Mouse (Mus musculus): ENCODE results near the gene Cdhr2. TPM values are rescaled to one million over a fixed set of nuclear protein-coding genes. Genes with fewer than 3 reads are reported as not detected.

The Cdhr2 gene
- polyA plus RNA-seq, 1 experiment: 0.29 TPM

GRCm38 (mm10) chr13:54681291-54681690, 20.0 kb upstream of the Cdhr2 start:
- Histone ChIP-seq H3K4me3 (ENCODE audit: insufficient read depth, low read length) (no peak overlapping the region), H3K4me1 (ENCODE audit: control insufficient read depth, insufficient read depth, low read length) (peaks cover 9% of the 10 kb centered on the region; the same call in 1 of the 2 replicates), H3K27ac (ENCODE audit: insufficient read depth, low read length) (no peak overlapping the region)
- TF ChIP-seq POLR2A (IDR thresholded peaks at IDR 0.05; ENCODE audit: extremely low read depth, insufficient read depth, low read length) (no peak), CTCF (IDR thresholded peaks at IDR 0.05; ENCODE audit: extremely low read depth, insufficient read depth, low read length) (no peak)

- Histone ChIP-seq H3K4me3 (ENCODE audit: insufficient read depth, low read length) (no peak overlapping the region), H3K27ac (ENCODE audit: insufficient read depth, low read length) (no peak overlapping the region), H3K4me1 (ENCODE audit: control insufficient read depth, insufficient read depth, low read length) (peaks cover 12% of the 10 kb centered on the region; the same call in 1 of the 2 replicates)
- no peak for TF ChIP-seq CTCF (IDR thresholded peaks at IDR 0.05; ENCODE audit: extremely low read depth, insufficient read depth, low read length)
- no peak for TF ChIP-seq POLR2A (IDR thresholded peaks at IDR 0.05; ENCODE audit: extremely low read depth, insufficient read depth, low read length)
Measured at GRCm38 (mm10) chr13:54683301-54683700, 18.0 kb upstream of the Cdhr2 start.

GRCm38 (mm10) chr13:54684140-54684896, 16.9 kb upstream of the Cdhr2 start:
- no peak overlapping the region for H3K27ac ChIP-seq (ENCODE audit: insufficient read depth, low read length)
- no peak for TF ChIP-seq POLR2A (IDR thresholded peaks at IDR 0.05; ENCODE audit: extremely low read depth, insufficient read depth, low read length)
- no peak for TF ChIP-seq CTCF (IDR thresholded peaks at IDR 0.05; ENCODE audit: extremely low read depth, insufficient read depth, low read length)
- H3K4me3 ChIP-seq (ENCODE audit: insufficient read depth, low read length): no peak overlapping the region

GRCm38 (mm10) chr13:54685174-54685573, 16.1 kb upstream of the Cdhr2 start:
- TF ChIP-seq POLR2A (IDR thresholded peaks at IDR 0.05; ENCODE audit: extremely low read depth, insufficient read depth, low read length): no peak
- TF ChIP-seq CTCF (IDR thresholded peaks at IDR 0.05; ENCODE audit: extremely low read depth, insufficient read depth, low read length): peak; percentile 59
- Histone ChIP-seq H3K4me3 (ENCODE audit: insufficient read depth, low read length) (no peak overlapping the region), H3K4me1 (ENCODE audit: control insufficient read depth, insufficient read depth, low read length) (peaks cover 12% of the 10 kb centered on the region; the same call in 1 of the 2 replicates), H3K27ac (ENCODE audit: insufficient read depth, low read length) (no peak overlapping the region)

More at GRCm38 (mm10) chr13:54684140-54684896, 16.9 kb upstream of the Cdhr2 start:
- peaks cover 12% of the 10 kb centered on the region; the same call in 1 of the 2 replicates for H3K4me1 ChIP-seq (ENCODE audit: control insufficient read depth, insufficient read depth, low read length)

GRCm38 (mm10) chr13:54686139-54687053, 14.9 kb upstream of the Cdhr2 start:
- peak overlapping the region; percentile 79 for H3K4me3 ChIP-seq (ENCODE audit: insufficient read depth, low read length)
- H3K4me1 ChIP-seq (ENCODE audit: control insufficient read depth, insufficient read depth, low read length): peaks cover 12% of the 10 kb centered on the region; the same call in 1 of the 2 replicates
- no peak overlapping the region for H3K27ac ChIP-seq (ENCODE audit: insufficient read depth, low read length)
- TF ChIP-seq POLR2A (IDR thresholded peaks at IDR 0.05; ENCODE audit: extremely low read depth, insufficient read depth, low read length) (no peak), CTCF (IDR thresholded peaks at IDR 0.05; ENCODE audit: extremely low read depth, insufficient read depth, low read length) (no peak)

- peak overlapping the region; percentile 79 for H3K4me3 ChIP-seq (ENCODE audit: insufficient read depth, low read length)
- H3K4me1 ChIP-seq (ENCODE audit: control insufficient read depth, insufficient read depth, low read length): peaks cover 16% of the 10 kb centered on the region; the same call in 1 of the 2 replicates
- peak overlapping the region; percentile 86 for H3K27ac ChIP-seq (ENCODE audit: insufficient read depth, low read length)
- TF ChIP-seq CTCF (IDR thresholded peaks at IDR 0.05; ENCODE audit: extremely low read depth, insufficient read depth, low read length): no peak
- no peak for TF ChIP-seq POLR2A (IDR thresholded peaks at IDR 0.05; ENCODE audit: extremely low read depth, insufficient read depth, low read length)
Measured at GRCm38 (mm10) chr13:54687096-54687495, 14.2 kb upstream of the Cdhr2 start.

- Histone ChIP-seq H3K4me1 (ENCODE audit: control insufficient read depth, insufficient read depth, low read length) (peaks cover 20% of the 10 kb centered on the region; the same call in 1 of the 2 replicates), H3K27ac (ENCODE audit: insufficient read depth, low read length) (peak overlapping the region; percentile 98), H3K4me3 (ENCODE audit: insufficient read depth, low read length) (peak overlapping the region; percentile 79)
- TF ChIP-seq CTCF (IDR thresholded peaks at IDR 0.05; ENCODE audit: extremely low read depth, insufficient read depth, low read length) (no peak), POLR2A (IDR thresholded peaks at IDR 0.05; ENCODE audit: extremely low read depth, insufficient read depth, low read length) (peak; percentile 79)
Measured at GRCm38 (mm10) chr13:54687575-54688424, 13.5 kb upstream of the Cdhr2 start.

GRCm38 (mm10) chr13:54690151-54690740, 11.0 kb upstream of the Cdhr2 start:
- Histone ChIP-seq H3K4me1 (ENCODE audit: control insufficient read depth, insufficient read depth, low read length) (peaks cover 20% of the 10 kb centered on the region), H3K4me3 (ENCODE audit: insufficient read depth, low read length) (no peak overlapping the region), H3K27ac (ENCODE audit: insufficient read depth, low read length) (no peak overlapping the region)
- TF ChIP-seq POLR2A (IDR thresholded peaks at IDR 0.05; ENCODE audit: extremely low read depth, insufficient read depth, low read length) (no peak), CTCF (IDR thresholded peaks at IDR 0.05; ENCODE audit: extremely low read depth, insufficient read depth, low read length) (no peak)

Data from cortical plate, adult 2 months (tissue).